Mouse (Mus musculus) heart, adult 2 months (tissue): ENCODE results near the gene Mllt1. TPM values are rescaled to one million over a fixed set of nuclear protein-coding genes. Genes with fewer than 3 reads are reported as not detected.

Experiments used
- DNase-seq, 2 experiments: peaks; one replicate each; pipeline ENCODE4 v3.0.0; 2021
- H3K27ac ChIP-seq: fragments of 200-600 bp; 2 replicates; pipeline ENCODE4 v1.8.1; 2022
- H3K27me3 ChIP-seq: fragments of 200-500 bp; 2 replicates; pipeline ENCODE4 v1.6.1; 2012; ENCODE audit warnings: mild to moderate bottlenecking, low read length, inconsistent platforms, mixed read lengths; ENCODE audit not compliant: control insufficient read depth, insufficient read depth
- H3K36me3 ChIP-seq: fragments of 200-500 bp; 2 replicates; pipeline ENCODE4 v1.6.1; 2012; ENCODE audit warnings: low read length, inconsistent platforms; ENCODE audit not compliant: control insufficient read depth, insufficient read depth
- H3K4me1 ChIP-seq: fragments of 200-500 bp; 2 replicates; pipeline ENCODE4 v1.6.1; 2011; ENCODE audit warnings: low read length; ENCODE audit not compliant: control insufficient read depth, insufficient read depth
- H3K4me3 ChIP-seq: fragments of 200-600 bp; 2 replicates; pipeline ENCODE4 v1.8.1; 2022
- H3K79me2 ChIP-seq: fragments of 200-500 bp; replicated peaks from 2 replicates; pipeline ENCODE4 v1.6.1; 2012; ENCODE audit warnings: mild to moderate bottlenecking, inconsistent platforms, low read length, moderate library complexity, mixed read lengths; ENCODE audit not compliant: control insufficient read depth, insufficient read depth
- H3K9ac ChIP-seq: fragments of 200-500 bp; 2 replicates; pipeline ENCODE4 v1.6.1; 2012; ENCODE audit warnings: low read depth, mild to moderate bottlenecking, control low read depth, inconsistent platforms, low read length, mixed read lengths
- CTCF ChIP-seq: fragments of 200-600 bp; IDR thresholded peaks from 2 replicates; pipeline ENCODE4 v1.8.1; 2022; ENCODE audit warnings: antibody characterized with exemption, mild to moderate bottlenecking, moderate library complexity
- EP300 ChIP-seq: fragments of 200-500 bp; IDR thresholded peaks from 2 replicates; pipeline ENCODE4 v1.6.1; 2011; ENCODE audit warnings: low read depth, low read length, control low read depth; ENCODE audit not compliant: insufficient read depth
- POLR2A ChIP-seq: fragments of 200-500 bp; IDR thresholded peaks from 2 replicates; pipeline ENCODE4 v1.6.1; 2011; ENCODE audit warnings: mild to moderate bottlenecking, low read depth, low read length, control low read depth; ENCODE audit not compliant: insufficient read depth
- WGBS: fragments of 180-500 bp; shearing (Covaris S2); methylation state at CpG from one replicate; pipeline ENCODE4 v1.1.7; 2018; 5-methylcytosine and 5-hydroxymethylcytosine counted together
- intact Hi-C: fragments of 180-260 bp; cut with DNase I; formaldehyde crosslinking; loops from one replicate; pipeline ENCODE4 v1.15.1; 2025
- polyA plus RNA-seq: library from polyadenylated mRNA; depleted of rRNA; stranded (reverse); fragments of >200 nt; gene quantifications from 2 replicates; pipeline ENCODE4 v1.2.3, GENCODE M21; 2012; rRNA removed
- total RNA-seq, 2 experiments: library from RNA; stranded (reverse); gene quantifications; 2 replicates each; pipeline ENCODE4 v1.2.3; 2021

Mllt1 gene
- total and polyA plus RNA-seq, 3 experiments = 25.3 to 27.2 (median 27.2) TPM

DNA sequence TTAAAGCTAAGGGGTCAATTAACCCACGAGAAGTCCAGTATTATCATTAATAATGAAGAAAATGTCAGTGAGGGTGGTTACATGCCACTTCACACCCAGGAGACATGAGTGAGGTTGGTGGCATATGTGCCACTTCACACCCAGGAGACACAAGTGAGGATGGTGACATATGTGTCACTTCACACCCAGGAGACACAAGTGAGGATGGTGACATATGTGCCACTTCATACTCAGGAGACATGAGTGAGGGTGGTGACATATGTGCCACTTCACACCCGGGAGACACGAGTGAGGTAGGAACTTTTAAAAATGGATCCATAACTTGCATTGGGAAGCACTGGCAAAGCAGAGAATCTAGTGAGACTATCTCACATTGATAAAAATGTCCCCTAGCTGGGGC lies 84.0 kb downstream of the Mllt1 start:
- no peaks in the 10 kb centered on the region for H3K79me2 ChIP-seq
- no peaks in the 10 kb centered on the region for H3K4me1 ChIP-seq
- H3K4me3 ChIP-seq = no peak overlapping the region
- no peak overlapping the region for H3K9ac ChIP-seq
- 59% methylated on average over 3 of the region's 3 CpGs for WGBS
- no peak for DNase-seq
- TF ChIP-seq EP300 (no peak), CTCF (no peak), POLR2A (no peak)
- intact Hi-C loops = no loop called here
- H3K36me3 ChIP-seq = no peaks in the 10 kb centered on the region
- no peak overlapping the region for H3K27ac ChIP-seq
- H3K27me3 ChIP-seq = no peaks in the 10 kb centered on the region

- no peak overlapping the region for H3K9ac ChIP-seq
- intact Hi-C loops = no loop called here
- no peak overlapping the region for H3K4me3 ChIP-seq
- TF ChIP-seq EP300 = no peak
- TF ChIP-seq CTCF = no peak
- no peak for TF ChIP-seq POLR2A
- no peaks in the 10 kb centered on the region for H3K4me1 ChIP-seq
- no peak overlapping the region for H3K27ac ChIP-seq
- no peak for DNase-seq
- H3K79me2 ChIP-seq = no peaks in the 10 kb centered on the region
- H3K27me3 ChIP-seq = no peaks in the 10 kb centered on the region
- no peaks in the 10 kb centered on the region for H3K36me3 ChIP-seq
- WGBS = 83% methylated on average over 13 of the region's 13 CpGs
Measured at GRCm38 (mm10) chr17:56849710-56850109, 85.5 kb downstream of the Mllt1 start.

DNA sequence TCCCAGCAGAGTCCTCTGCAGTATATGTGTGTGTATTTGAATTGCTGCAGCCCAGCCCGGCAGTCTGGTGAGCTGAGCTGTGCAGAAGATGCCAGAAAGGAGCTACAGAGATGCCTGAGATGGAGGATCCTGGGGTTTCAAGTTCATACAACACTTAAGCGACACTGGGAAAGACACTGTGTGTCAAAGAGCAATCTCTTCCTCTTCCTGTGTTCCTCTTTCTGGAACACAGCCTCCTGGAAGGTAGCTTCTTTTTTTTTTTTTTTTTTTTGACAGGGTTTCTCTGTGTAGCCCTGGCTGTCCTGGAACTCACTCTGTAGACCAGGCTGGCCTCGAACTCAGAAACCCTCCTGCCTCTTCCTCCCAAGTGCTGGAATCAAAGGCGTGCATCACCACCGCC lies 86.4 kb downstream of the Mllt1 start:
- H3K27ac ChIP-seq = no peak overlapping the region
- DNase-seq = no peak
- no peaks in the 10 kb centered on the region for H3K4me1 ChIP-seq
- intact Hi-C loops = no loop called here
- WGBS = 77% methylated on average over 5 of the region's 5 CpGs
- no peaks in the 10 kb centered on the region for H3K36me3 ChIP-seq
- TF ChIP-seq CTCF (no peak), EP300 (no peak), POLR2A (no peak)
- no peaks in the 10 kb centered on the region for H3K27me3 ChIP-seq
- H3K79me2 ChIP-seq = no peaks in the 10 kb centered on the region
- no peak overlapping the region for H3K9ac ChIP-seq
- no peak overlapping the region for H3K4me3 ChIP-seq

- no peaks in the 10 kb centered on the region for H3K36me3 ChIP-seq
- no peak for DNase-seq
- no peaks in the 10 kb centered on the region for H3K79me2 ChIP-seq
- H3K27me3 ChIP-seq = no peaks in the 10 kb centered on the region
- H3K9ac ChIP-seq = no peak overlapping the region
- H3K27ac ChIP-seq = no peak overlapping the region
- TF ChIP-seq EP300 = no peak
- TF ChIP-seq POLR2A = no peak
- no peak for TF ChIP-seq CTCF
- 75% methylated on average over 5 of the region's 5 CpGs for WGBS
- H3K4me1 ChIP-seq = no peaks in the 10 kb centered on the region
- no peak overlapping the region for H3K4me3 ChIP-seq
- intact Hi-C loops = no loop called here
Measured at GRCm38 (mm10) chr17:56843678-56844077, 91.5 kb downstream of the Mllt1 start.

Other genes with a start within 250 kb of the Mllt1 start
- gene Ndufa11, start 217.6 kb downstream of the Mllt1 start, total RNA-seq = 100 to 1,000 TPM; 748 to 906 TPM
- gene Ndufa11, start 217.6 kb downstream of the Mllt1 start, polyA plus RNA-seq = 1,680 and 1,786 TPM in 2 replicates
- gene Vmac, start 217.4 kb downstream of the Mllt1 start, total RNA-seq = 1 to 10 TPM; 3.0 to 4.7 TPM
- gene Vmac, start 217.4 kb downstream of the Mllt1 start, polyA plus RNA-seq = 8.3 and 9.9 TPM in 2 replicates
- 10 to 100 TPM; 24.4 to 26.8 TPM for gene Nrtn, start 177.9 kb downstream of the Mllt1 start, total RNA-seq
- 26.2 and 49.3 TPM in 2 replicates for gene Nrtn, start 177.9 kb downstream of the Mllt1 start, polyA plus RNA-seq
- 10 to 100 TPM; 17.7 to 19.4 TPM for gene Dus3l, start 170.7 kb downstream of the Mllt1 start, total RNA-seq
- 36.2 and 38.7 TPM in 2 replicates for gene Dus3l, start 170.7 kb downstream of the Mllt1 start, polyA plus RNA-seq
- under 1 TPM; 0.11 to 0.29 TPM for gene Prr22, start 165.2 kb downstream of the Mllt1 start, total RNA-seq
- gene Prr22, start 165.2 kb downstream of the Mllt1 start, polyA plus RNA-seq = 1.2 and 2.0 TPM in 2 replicates
- 1 to 10 TPM; 2.8 to 3.0 TPM for gene Rfx2, start 104.4 kb downstream of the Mllt1 start, total RNA-seq
- gene Rfx2, start 104.4 kb downstream of the Mllt1 start, polyA plus RNA-seq = 5.1 and 6.0 TPM in 2 replicates
- not detected for gene Acsbg2, start 61.0 kb downstream of the Mllt1 start, total RNA-seq
- 0.04 and 0.09 TPM in 2 replicates for gene Acsbg2, start 61.0 kb downstream of the Mllt1 start, polyA plus RNA-seq
- not detected for gene 1700061G19Rik, start 59.9 kb downstream of the Mllt1 start, total RNA-seq
- gene 1700061G19Rik, start 59.9 kb downstream of the Mllt1 start, polyA plus RNA-seq = 0.04 TPM in 1 of 2 replicates, not detected in the other
- gene Acer1, start 46.7 kb upstream of the Mllt1 start, total RNA-seq = not detected
- gene Acer1, start 46.7 kb upstream of the Mllt1 start, polyA plus RNA-seq = not detected in 2 replicates
- 10 to 100 TPM; 72.1 to 84.9 TPM for gene Clpp, start 54.9 kb upstream of the Mllt1 start, total RNA-seq
- 150 and 155 TPM in 2 replicates for gene Clpp, start 54.9 kb upstream of the Mllt1 start, polyA plus RNA-seq
- gene Alkbh7, start 61.9 kb upstream of the Mllt1 start, total RNA-seq = 10 to 100 TPM; 65.3 to 72.8 TPM
- gene Alkbh7, start 61.9 kb upstream of the Mllt1 start, polyA plus RNA-seq = 74.5 and 90.8 TPM in 2 replicates
- gene Pspn, start 64.6 kb upstream of the Mllt1 start, total RNA-seq = not detected
- gene Pspn, start 64.6 kb upstream of the Mllt1 start, polyA plus RNA-seq = not detected in 2 replicates
- 10 to 100 TPM; 20.7 TPM for gene Gtf2f1, start 75.9 kb upstream of the Mllt1 start, total RNA-seq
- 12.3 and 14.3 TPM in 2 replicates for gene Gtf2f1, start 75.9 kb upstream of the Mllt1 start, polyA plus RNA-seq
- under 1 TPM in 1 of 2 experiments, not detected in 1; 0.18 TPM for gene Gm17949, start 76.1 kb upstream of the Mllt1 start, total RNA-seq
- not detected in 2 replicates for gene Gm17949, start 76.1 kb upstream of the Mllt1 start, polyA plus RNA-seq
- gene Khsrp, start 96.1 kb upstream of the Mllt1 start, total RNA-seq = 10 to 100 TPM; 42.6 to 44.5 TPM
- gene Khsrp, start 96.1 kb upstream of the Mllt1 start, polyA plus RNA-seq = 35.7 and 36.5 TPM in 2 replicates
- not detected for gene Slc25a41, start 106.2 kb upstream of the Mllt1 start, total RNA-seq
- gene Slc25a41, start 106.2 kb upstream of the Mllt1 start, polyA plus RNA-seq = 0.18 TPM in 1 of 2 replicates, not detected in the other
- gene Crb3, start 123.7 kb upstream of the Mllt1 start, total RNA-seq = not detected
- 0.26 and 1.2 TPM in 2 replicates for gene Crb3, start 123.7 kb upstream of the Mllt1 start, polyA plus RNA-seq
- 10 to 100 TPM; 63.5 to 70.9 TPM for gene Slc25a23, start 124.4 kb upstream of the Mllt1 start, total RNA-seq
- 67.5 and 72.4 TPM in 2 replicates for gene Slc25a23, start 124.4 kb upstream of the Mllt1 start, polyA plus RNA-seq
- gene Dennd1c, start 143.1 kb upstream of the Mllt1 start, total RNA-seq = 1 to 10 TPM; 1.1 to 2.0 TPM
- 5.1 and 6.0 TPM in 2 replicates for gene Dennd1c, start 143.1 kb upstream of the Mllt1 start, polyA plus RNA-seq
- gene Tubb4a, start 152.4 kb upstream of the Mllt1 start, total RNA-seq = 1 to 10 TPM; 1.5 to 2.7 TPM
- gene Tubb4a, start 152.4 kb upstream of the Mllt1 start, polyA plus RNA-seq = 4.0 and 6.1 TPM in 2 replicates
- gene Tnfsf9, start 169.9 kb upstream of the Mllt1 start, total RNA-seq = under 1 TPM; 0.26 to 0.80 TPM
- gene Tnfsf9, start 169.9 kb upstream of the Mllt1 start, polyA plus RNA-seq = 0.67 and 1.2 TPM in 2 replicates
- not detected for gene Cd70, start 214.4 kb upstream of the Mllt1 start, total RNA-seq
- gene Cd70, start 214.4 kb upstream of the Mllt1 start, polyA plus RNA-seq = not detected in 2 replicates